Mouse (Mus musculus) right cerebral cortex, adult 2 months (tissue): ENCODE results near the gene Sec14l1.

Experiments used
- DNase-seq, 2 experiments: peaks; one replicate each; pipeline ENCODE4 v3.0.0; 2021 to 2022; ENCODE audit warnings: low spot score in 2 of 2

Sec14l1 gene

DNA sequence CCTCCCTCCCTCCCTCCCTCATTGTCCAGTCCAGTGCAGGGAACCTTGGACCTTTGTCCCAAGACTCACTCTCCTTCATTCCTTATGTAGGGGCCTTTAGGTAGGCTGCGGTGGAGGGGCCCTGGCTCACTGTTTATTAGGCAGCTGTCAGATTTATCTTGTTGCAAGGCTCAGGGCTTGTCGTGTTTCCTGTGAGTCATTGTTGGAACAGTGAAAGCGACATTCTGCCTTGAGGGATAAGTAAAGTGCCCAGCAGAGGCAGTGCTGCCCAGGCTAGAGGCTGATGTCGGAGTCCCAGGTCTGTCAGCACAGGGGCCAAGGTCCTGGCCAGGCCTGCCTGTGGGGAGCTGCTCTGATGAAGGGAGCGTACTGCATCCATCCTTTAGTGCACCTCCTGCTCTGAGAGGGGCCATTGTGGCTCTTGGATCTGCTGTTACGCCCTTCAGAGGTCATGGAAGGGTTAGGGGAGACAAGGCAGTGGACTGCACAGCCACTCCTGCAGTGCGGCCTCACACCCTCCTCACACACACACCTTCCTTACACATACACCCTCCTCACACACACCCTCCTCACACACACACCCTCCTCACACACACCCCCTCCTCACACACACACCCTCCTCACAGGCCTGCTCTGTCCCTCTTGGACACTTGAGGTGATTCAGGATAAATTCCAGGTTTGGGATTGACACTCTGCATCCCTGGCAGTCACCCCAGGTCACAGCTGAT is 39.3 kb downstream of the Sec14l1 start:
- no peak for DNase-seq

DNA sequence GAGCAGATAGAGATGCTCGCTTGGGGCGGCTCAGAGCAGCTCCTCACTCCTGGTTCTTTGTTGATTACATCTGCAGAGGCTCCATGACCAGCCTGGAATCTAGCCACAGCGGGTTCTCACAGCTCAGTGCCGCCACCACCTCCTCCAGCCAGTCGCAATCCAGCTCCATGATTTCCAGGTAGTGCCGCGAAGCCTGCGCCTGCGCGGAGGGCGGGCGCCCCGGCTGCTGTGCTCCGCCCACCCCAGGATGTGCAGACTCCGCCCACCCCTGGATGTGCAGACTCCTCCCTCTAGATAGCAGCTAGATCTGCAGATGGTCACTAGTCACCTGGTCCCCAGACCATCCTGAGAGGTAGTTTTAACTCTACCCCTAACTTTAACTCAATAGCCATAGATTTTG is 41.8 kb downstream of the Sec14l1 start:
- peak in 1 of 2 experiments; percentile 51 for DNase-seq

DNA sequence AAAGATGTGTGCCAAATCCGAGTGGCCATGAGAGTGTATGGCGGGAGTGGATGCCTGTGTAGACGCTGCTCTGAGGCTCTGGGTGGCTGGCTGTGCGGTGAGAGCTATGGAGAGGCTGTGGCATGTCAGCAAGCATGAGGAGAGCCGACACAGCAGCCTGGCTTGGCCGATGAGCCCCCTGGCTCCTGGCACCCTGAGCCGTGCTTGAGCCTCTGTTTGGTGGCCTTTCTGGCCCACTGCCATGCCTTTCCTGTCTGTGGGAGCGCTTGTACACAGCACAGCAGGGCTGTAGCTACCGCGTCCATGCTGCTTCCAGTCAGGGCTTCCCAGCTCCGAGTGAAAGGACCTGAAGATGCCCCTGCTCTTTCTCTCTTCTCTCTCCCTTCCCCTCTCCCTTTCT is 43.4 kb downstream of the Sec14l1 start:
- DNase-seq, result no peak

DNA sequence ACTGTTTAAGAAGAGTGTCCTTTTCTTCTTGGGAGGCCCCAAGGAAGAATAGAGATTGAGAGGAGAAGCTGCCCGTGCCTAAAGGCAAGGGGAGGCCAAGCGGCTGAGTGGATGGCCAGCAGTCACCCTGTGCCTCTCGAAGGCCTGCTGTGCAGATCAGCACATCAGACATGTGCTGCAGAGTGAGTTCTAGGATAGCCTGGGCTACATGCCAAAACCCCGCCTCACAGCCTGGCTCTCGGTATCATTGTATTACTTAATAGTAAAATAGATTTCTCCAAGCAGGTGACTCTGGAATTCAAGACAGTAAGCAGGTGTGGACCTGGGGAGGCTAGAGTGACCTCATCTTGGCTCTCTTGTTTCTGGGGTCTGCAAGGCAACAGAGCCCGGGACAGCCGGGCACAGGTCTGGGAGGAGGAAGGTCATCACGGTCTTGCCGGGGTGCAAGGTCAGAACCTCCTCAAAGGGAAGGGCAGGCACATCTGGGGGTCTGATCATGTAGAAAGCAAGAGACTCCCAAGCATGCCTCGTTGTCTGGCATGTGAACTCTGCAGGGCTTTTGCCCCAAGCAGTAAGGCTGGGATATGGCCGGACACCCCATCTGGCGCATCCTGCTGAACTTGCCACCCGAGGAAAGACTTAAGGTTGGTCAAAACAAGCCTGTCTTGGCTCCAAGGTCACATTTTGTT is 44.4 kb downstream of the Sec14l1 start:
- no peak for DNase-seq

DNA sequence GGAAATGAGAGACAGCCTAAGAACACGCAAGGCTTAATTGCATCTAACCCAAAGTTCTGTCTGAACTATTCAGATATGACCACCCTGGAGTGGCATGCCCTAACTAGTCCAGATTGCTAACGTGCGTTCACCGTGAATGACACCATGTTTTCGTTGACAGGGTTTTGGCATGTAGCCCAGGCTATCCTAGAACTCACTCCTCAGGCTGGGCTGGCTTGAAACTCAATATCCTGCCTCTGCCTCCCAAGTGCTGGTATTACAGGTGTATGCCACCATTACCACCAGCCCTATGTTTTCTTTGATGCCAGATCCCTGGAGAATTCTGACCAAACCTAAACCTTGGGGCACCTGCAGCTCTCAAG is 45.0 kb downstream of the Sec14l1 start:
- no peak for DNase-seq

DNA sequence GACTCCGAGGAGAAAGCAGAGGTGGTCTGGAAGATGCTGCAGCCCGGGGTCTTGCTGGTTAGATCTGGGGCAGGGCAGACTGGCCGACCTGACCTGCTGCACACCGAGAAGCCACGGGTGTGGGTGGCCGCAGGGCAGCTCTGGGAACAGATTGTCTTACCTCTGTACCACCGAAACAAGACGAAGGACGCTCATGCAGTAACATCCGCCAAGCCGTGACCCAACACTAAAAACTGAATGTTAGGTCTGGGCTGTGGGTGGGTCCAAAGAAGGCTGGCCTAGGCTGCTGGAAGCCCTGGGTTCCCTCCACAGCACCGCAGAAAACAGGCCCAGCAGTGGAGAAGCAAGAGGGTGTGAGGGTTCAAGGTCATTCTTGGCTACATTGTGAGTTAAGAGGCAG is 45.8 kb downstream of the Sec14l1 start:
- DNase-seq, result no peak

DNA sequence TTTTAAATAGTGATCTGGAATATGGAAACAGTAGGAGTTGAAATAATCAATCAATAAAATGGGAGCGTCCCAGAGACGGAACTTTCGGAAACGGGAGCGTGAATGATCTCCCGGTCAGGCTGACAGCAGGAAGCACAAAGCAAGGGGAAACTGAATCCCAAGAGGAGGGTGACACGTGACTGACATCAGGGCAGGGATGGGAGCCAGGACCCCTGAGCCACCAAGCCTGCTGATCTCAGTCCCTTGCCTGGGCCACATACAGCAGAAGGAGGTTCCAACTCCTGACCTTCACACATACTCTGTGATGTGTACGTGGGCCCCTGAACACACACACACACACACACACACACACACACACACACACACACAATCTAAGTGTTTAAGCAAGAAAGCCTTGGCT is 46.6 kb downstream of the Sec14l1 start:
- DNase-seq, result no peak

DNA sequence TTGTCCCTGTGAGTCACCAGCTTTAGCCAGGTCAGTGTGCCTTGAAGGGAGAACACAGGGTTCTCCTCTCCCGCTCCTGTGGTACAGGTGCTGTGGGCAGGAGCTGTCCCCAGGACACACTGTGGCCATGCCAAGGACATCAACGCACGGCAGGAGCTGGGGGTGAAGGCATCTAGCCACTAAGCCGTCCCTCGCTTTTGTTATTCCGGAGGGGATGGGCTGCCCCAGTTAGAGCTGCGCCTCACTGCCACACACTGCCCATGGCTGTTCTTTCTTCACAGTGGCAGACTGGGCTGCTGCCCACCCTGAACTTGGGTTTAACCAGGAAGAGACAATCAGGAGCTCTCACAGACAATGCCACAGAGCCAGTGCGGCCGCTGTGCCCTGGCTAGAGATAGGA is 48.1 kb downstream of the Sec14l1 start:
- DNase-seq, result no peak

DNA sequence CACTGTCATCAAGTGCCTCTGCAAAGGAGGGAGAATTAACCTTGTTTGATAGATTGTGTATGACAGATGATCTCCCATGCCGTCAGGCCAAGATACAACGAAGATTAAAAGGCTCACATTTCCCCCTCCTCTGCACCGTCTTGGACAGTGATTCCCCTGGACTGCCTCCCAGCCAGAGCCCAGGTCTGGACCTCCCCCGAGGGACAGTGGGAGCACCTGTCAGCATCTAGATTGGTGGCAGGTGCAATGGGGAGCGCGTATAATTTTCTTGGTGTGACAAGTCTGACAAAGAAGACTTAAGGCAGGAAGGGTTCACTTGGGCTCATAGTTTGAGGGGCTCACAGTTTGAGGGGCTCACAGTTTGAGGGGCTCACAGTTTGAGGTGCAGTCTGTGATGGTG is 48.8 kb downstream of the Sec14l1 start:
- no peak for DNase-seq

DNA sequence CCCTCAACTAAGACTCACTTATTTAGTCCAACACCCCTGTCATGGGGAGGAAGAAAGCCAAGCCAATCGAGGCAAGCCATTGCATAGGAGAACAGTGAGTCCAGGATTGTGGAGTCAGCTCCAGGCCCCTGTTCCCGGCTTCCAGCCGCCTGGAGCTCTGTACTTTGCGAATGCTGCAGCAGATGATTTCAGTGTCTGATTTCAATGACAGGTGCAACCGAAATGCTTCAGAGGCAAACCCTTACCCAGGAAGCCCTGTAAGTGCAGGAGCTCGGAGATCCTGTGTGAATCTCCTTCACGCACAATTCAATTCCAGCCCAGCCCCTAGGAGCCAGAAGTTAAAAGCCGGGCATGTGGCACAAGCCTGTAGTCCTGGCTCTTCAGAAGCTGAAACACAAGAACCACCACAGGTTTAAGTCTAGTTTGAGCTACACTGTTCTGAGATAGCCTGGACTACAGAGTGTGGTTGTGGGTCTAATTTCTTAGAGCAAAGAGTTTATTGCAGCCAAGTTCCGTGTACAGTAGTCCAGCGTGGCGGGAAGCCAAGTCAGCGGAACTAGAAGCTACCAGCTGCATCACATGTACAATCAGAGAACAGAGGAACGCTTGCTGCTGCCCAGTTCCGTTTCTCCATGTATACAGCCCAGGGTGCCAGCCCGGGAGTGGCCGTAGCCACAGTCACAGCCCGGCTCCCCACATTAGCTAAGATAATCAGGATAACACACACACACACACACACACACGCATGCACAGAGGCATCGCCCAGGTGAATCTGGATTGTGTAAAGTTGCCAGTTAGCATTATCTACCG is 53.5 kb downstream of the Sec14l1 start:
- no peak for DNase-seq

DNA sequence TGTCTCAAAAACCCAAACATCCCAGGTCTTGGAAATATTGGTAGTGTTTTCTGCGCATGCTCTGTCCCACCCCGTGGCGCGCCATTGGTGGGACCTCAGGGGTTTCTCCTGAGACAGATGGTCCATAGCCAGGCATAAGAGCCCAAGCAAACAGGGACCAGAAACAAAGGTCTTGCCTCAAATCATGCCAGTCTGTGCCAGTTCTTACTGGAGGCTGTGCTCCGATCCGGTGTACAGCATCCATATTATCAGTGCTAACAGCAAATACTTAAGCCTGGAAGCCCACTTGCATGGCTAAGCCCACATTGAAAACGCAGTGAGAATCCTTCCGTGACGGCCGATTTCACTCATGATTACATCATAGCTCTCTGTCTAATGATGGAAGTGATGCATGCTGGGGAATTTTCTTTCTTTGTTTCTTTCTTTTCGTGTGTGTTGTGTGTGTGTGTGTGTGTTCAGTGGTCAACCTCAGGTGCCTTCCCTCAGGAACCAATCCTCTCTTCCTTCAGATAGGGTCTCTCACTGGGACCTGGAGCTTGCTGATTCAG is 54.2 kb downstream of the Sec14l1 start:
- DNase-seq, result no peak

DNA sequence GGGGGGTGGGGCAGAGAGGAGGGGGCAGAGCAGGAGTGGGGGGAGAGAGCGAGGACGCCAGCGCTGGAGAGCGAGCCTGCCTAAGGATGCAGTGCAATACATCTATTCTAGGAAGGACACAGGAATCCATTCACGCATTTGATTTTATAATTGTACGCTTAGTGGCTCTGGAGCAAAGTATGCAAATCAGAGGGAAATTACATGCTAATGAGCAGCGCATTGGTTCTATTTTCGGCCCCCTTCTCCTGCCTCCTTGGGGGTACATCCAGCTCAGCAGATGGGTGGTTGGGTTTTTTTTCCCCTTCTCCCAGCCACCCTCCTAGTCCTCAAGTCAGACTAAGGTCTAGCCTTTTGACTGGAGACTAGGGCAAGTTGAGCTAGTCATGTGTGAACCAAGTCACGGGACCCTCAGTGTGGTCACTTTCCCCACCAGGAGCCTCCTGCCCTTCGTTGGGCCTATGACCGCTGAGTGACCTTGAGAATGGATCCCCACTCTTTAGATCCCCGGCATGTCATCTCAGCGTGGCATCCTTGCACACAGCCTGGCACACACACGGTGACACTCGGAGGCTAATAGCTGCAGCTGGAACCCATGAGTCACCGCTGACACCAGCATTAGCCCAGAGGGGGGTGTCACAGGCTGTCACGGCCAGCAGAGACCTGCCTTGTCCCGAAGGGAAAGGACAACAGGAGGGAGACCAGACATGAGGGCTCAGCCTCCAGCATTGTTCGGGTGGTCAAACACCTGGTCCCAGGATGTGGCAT is 55.0 kb downstream of the Sec14l1 start:
- DNase-seq, result no peak

DNA sequence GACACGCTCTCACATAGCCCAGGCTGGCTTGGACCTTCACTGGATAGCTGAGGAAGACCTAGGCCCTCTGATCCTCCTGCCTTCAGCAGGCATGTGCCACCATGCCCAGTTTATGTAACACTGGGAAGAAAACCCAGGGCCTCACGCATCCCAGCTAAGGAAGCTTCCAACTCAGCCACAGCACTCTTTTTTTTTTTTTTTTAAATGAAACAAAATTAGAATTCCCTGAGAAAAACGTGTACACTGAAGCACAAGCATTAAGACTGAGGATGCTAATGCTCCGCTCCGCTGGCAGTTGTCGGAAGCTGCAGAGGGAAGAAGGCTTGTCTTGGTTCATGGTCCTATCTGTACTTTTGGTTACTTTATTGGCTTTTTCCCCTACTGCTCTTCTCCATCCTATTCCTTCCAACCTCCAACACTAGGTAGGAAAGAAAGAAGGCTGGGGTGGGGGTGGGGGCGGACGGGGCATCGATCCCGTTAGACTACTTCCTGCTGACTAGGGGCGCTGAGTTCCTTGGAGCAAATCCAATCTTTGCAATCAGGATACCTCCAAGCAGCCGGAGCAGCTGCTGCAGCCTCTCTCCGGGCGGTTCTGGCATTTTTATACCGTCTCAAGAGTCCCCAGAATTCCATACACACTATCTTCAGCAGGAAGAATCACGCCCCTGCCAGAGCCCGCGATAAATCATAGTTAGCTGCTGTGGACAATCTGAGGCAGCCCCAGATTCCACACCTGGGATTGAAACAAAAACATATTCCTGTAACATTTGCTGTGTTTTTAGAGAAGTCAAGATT is 59.3 kb downstream of the Sec14l1 start:
- no peak for DNase-seq

DNA sequence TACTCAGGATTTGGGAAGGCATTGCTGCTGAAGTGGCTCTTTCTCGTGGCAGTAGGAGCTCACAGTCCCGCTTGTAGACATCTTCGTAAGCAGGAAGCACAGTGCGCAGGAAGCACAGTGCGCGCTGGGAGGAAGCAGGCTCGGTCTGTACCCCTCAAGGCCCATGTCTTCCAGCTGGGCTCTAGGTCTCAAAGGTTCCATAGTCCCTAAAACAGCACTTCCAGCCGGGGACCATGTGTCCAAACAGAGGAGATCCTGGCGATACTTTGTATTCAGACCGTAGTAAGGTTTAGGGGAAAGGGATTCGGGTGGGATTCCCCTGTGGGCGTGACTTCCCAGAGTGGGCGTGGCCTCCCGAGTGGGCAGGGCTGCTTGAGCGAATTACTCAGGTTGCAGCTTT is 60.0 kb downstream of the Sec14l1 start:
- DNase-seq, result no peak

DNA sequence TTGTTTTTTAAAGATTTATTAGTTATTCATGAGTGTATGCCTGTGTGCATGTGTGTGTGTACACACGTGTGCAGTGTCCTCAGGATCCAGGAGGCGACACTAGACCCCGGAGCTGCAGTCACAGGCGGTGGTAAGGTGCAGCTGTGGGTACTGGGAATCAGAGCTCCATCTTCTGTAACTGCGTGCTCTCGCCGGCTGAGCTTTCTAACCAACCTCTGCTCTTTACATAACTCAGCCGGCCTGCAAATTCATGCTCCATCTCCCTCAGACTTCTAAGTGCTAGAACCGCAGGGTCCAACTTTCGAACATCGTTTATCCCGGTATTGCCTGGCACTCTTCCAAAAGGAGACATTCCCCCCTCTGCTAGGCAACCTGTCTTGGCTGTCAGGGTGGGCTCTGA is 60.5 kb downstream of the Sec14l1 start:
- DNase-seq, result no peak

DNA sequence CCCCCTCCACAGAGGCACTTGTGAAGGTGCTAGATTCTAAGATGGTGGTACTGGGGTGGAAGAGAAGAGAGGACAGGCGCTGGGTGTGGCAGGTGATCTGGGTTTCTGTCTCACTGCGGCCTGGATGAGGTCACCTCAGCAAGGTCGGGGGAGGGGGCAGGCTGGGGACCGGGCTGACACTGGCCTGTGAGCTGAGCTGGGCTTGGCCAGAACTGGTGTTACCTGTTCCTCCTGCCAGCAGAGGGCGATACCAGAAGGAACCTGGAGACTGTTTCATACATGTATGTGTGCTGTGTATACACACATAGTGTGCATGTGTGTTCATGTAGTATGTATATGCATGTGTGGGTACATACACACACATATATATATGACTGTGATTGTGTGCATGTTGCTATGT is 61.3 kb downstream of the Sec14l1 start:
- DNase-seq, result no peak

DNA sequence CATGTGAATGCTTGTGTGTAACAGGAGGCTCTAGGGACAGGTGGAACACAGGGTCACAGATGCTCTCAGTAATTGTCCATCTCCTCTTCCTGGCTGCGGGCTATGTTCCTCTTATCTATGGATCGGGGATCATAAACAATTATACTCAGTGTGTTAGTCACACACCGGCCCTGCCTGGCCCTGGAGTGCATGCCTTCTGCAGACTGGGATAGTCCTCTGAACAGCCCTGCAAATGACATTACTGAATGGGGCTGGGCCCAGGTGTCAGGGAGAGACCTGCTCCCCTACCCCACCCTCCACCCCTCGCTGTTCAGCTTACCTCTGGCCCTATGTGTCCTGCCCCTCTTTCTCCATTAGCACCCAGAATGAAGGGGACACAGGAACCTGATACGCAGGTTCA is 61.9 kb downstream of the Sec14l1 start:
- DNase-seq, result no peak

DNA sequence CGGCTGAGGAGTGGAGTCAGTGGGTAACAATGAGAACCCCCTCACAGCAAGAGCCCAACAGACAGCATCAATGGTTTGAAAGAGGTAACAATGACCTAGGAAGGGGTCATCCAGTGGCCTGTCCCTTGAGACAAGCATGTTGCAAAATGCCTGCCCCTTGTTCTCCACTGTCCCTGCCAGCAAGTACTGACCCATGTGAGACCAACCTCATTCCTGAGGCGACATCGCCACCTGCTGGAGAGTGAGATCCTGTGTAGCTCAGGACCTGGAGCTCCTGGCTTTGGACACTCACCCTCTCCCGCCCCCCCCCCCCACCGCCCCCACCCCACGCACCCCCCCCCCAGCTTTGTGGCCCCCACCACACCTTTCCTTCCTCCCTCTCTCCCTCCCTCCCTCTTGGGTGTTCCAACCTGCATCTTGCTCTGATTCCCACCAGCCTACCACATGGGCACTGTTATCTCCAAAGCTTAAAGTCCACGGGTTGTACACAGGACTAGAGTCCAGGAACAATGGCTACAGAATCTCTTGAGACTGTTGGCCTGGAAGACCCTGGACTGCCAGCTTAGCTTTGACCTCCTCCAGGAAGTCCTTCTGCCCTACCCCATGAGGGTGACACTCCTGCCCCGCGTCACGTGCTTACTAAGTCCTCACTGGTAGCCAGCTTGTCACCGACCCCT is 62.5 kb downstream of the Sec14l1 start:
- peak; percentile 94 for DNase-seq

DNA sequence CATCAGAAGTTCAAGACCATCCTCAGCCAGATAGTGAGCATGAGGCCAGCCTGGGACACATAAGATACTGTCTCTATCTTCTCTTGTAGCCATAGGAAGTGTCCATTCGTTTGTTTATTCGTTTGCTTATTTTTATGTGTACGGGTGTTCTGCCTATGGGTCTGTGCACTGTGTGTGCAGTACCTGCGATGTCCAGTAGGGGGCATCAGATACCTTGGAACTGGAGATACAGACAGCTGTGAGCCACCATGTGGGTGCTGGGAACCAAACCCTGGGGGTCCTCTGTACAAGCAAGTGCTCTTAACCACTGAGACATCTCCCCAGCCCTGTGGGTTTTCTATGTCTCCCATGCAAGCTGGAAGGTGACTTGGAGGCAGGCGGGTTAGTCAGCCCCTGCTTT is 64.9 kb downstream of the Sec14l1 start:
- DNase-seq, result no peak

DNA sequence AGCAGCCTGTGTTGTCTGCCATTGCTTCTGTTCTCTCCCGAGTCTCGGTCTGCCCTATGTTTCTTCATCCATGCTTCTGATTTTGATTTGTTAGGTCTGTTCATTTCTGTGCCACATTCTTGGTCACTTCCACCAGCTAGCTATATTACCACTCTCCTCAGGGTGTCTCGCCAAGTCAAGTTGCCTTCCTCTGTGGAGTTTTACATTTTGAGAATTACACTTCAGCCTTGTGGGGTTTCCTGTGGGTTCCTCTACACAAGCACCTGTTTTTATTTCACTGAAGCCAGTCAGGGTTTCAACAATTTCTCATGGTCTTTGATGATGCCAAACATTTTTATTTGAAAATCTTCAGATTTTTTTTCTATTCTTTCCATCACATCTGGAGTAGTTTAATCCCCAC is 67.8 kb downstream of the Sec14l1 start:
- DNase-seq, result no peak
